Mouse (Mus musculus) forelimb bud, embryonic 11.5 days (tissue): ENCODE results near the gene Cul4a.
A peak's percentile ranks its signal among the peaks of the same experiment; 100 is the strongest.
"Not testable (repeated sequence)": the region's sequence is repeated elsewhere in the genome, so short reads cannot be mapped to it uniquely, and the experiment has no call there.

Experiments used
- DNase-seq: peaks from one replicate; pipeline ENCODE4 v3.0.0-alpha.2; 2012; ENCODE audit warnings: low read depth, low spot score

Cul4a gene

DNA sequence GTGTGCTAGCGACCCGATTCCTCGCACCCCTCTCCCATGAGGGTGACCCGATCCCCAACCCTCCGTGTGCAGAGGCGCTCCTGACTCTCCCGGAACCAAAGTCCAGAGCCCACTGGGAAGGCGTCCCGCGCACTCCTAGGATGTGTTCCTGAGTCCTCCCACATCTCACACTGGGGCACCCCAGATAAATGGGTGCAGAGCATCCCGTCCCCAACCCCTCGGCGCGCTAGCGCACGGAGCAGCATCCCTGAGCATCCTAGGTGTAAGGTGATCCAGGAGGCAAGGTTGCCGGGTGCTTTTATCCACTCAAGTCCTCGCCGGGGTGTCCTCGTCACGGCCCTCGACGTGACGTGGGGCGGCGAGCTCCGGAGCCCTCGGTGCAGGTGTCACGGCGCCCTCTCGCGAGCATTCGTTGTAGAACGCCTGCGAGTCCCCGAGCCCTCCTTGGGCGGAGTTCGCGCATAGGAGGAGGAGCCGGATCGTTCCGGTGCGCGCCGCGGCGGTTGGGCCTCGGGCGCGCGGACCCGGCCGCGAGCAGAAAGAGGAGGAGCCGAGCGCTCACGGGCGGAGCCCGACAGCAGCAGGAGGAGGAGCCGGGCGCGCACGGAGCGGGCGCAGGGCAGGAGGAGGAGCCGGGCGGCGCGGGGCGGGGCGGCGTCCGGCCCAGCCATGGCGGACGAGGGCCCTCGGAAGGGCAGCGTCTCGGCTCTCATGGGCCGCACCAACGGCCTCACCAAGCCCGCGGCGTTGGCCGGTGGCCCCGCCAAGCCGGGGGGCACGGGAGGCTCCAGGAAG lies at the start of gene Cul4a, which contains the start of gene Pcid2:
Gene Cul4a, plus strand, starts transcription at position 535 of the 795 bp plus-strand sequence.
Gene Pcid2, minus strand, starts transcription at position 373 of the 795 bp plus-strand sequence.
- DNase-seq: peak; percentile 98

GRCm38 (mm10) chr8:13057351-13057750 lies 48.1 kb upstream of the Cul4a start:
- DNase-seq: no peak

GRCm38 (mm10) chr8:13060441-13061150 lies 44.8 kb upstream of the Cul4a start, which contains the start of gene Proz:
Gene Proz (plus strand): TSS chr8:13060914.
- no peak for DNase-seq

GRCm38 (mm10) chr8:13063112-13063511 lies 42.3 kb upstream of the Cul4a start:
- DNase-seq: no peak

GRCm38 (mm10) chr8:13073255-13073654 lies 32.2 kb upstream of the Cul4a start:
- DNase-seq: no peak

GRCm38 (mm10) chr8:13075044-13075443 lies 30.4 kb upstream of the Cul4a start:
- no peak for DNase-seq

GRCm38 (mm10) chr8:13075579-13075978 lies 29.8 kb upstream of the Cul4a start:
- DNase-seq: not testable (repeated sequence)

GRCm38 (mm10) chr8:13077542-13077941 lies 27.9 kb upstream of the Cul4a start:
- no peak for DNase-seq

GRCm38 (mm10) chr8:13104691-13105086 lies 732 bp upstream of the Cul4a start:
- peak; percentile 81 for DNase-seq

DNA sequence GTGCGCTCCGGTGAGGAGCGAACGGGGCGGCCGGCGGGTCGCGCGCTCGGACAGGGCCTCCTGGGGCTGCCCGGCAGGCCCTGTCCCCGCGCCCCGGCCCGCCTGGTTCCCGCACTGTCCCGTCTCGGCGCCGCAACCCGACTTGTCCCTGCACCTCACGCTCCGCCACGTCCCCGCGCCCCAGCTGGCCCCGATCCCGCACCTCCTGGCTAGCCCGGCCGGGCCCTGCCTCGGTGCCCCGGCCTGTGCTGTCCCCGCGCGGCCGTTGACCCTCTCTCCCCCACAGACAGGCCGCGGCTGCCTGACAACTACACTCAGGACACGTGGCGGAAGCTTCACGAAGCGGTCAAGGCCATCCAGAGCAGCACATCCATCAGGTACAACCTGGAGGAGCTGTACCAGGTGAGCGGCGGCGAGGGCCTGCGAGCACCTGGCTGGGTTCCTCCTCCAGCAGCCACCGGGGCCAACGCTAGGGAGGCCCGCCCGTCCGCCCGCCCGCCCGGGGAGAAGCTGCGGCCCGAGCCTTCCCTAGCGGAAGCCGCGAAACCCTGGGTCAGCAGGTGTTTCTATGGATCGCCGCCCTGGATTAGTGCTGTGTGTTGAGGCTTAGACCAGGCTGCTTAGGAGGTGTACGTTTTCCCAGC lies 609 bp downstream of the Cul4a start:
- DNase-seq: peak; percentile 2

- no peak for DNase-seq
Observed at GRCm38 (mm10) chr8:13107990-13108638, 2.7 kb downstream of the Cul4a start.

GRCm38 (mm10) chr8:13108967-13109366 lies 3.5 kb downstream of the Cul4a start:
- no peak for DNase-seq

DNA sequence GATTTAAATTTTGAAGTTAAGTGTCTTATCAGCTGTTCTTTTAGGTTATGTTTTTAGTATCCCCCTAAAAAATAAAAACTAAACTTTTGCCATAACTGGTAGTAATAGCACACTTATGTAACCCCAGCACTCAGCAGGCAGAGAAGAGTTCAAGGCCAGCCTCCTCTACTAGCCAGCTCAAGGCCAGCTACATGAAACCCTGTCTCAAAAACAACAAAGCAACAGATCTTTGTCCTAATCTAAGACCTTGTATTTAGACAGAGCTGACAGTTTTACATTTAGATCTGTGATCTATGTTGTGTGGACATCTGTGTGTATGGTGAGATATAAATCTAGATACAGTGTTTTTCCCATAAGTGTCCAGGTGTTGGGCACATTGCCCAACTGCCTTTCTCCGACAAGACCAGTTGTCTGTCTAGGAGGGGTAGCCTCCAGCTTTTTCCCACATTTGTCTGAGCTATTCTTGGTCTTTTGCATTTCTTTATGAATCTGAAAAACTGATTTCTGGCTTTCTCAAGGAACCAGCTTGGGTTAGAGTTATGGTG lies 4.1 kb downstream of the Cul4a start:
- DNase-seq: no peak

DNA sequence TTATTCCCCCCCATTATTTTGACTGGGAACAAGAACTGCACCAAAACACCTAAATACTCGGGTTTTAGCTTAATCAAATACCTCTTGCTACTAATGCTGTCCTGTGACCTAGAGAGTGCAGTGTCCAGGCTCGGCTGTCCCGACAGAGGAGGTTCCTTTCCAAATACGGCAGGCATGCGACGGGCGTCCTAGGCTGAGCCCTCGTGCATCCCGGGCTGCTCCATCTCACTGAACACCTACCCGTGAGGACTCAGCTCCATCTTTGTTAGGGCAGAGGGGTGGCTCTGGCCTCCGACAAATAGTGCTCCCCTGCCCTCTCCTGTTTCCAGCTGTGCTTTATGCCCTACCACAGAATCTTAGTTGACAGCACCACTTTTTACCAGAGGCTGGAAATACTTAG lies 6.5 kb downstream of the Cul4a start:
- no peak for DNase-seq

GRCm38 (mm10) chr8:13113232-13113631 lies 7.8 kb downstream of the Cul4a start:
- DNase-seq: no peak

DNA sequence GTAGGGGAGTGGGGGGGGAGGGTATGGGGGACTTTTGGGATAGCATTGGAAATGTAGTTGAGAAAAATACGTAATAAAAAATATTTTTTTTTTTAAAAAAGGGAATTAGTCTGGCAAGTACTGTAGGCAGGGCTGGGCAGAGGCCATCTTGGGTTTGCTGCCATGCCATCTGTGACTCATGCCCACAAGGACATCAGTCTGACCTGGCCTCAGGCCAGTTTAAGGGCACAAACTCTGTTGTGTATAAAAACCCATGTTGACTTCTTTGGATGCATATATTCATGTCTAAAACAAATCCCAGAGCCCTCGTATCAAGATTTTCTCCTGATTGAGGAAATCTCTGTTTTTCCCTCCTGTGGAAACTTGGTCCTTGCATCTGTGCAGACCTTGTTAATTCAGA lies 11.7 kb downstream of the Cul4a start:
- DNase-seq: no peak

- DNase-seq: no peak
Observed at GRCm38 (mm10) chr8:13118516-13118915, 13.1 kb downstream of the Cul4a start.

DNA sequence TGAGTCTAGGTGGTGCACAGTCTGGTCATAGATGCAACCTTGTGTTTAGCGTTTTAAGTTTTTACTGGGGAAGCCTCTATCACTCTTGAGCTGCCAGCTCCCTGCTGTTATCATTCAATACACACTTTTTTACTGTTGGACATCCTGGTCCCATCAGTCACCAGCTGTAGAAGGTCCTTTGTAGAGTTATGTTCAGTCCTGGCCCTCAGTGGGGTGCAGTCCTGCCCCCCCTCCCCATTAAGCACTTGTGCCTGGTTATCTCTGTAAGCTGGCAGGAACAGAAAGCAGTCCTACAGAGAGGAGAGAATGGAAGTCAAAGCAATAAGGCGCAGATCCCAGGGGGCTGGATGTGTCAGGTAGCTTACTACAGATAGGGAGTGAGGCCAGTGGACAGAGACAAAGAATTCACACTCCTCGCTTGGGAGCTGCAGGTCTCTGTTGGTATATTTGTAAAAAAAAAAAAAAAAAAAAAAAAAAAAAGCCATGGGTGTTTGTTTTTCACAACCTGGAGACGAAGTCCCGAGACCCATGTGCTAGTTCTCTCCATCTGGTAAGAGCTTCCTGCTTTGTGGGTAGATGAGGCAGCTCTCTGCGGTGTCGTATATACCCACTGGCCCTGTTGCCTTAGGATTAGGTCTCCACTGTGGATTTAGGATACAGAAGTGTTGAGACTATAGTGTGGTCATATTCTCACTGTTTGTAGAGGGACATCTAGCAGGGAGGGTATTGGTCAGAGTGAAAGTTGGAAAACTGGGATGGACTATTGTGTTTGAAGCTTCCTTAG lies 15.7 kb downstream of the Cul4a start:
- DNase-seq: no peak

DNA sequence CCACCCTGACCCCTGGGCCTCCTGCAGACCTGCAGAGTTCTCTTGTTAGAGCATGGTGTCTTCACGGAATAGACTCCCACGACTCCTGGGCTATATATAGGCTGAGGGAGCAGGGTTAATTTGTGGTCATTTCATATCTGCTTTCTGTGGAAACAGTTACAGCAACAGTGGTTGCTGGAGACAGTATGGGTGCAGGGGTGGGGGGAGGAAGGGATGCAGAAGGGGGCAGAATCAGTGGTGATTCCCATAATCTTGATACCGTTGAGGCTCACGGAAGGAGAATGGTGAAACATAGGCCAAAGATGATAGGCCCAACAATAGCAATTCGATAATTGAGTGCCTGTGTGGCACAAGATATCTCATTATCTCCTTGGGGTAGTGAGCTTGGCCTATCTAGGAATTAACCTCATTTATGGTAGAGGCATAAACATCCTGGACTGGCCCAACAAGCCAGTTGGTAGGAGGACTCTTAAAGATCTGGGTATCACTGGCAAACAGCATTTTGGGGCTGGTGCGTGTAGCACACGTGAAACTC lies 17.5 kb downstream of the Cul4a start:
- no peak for DNase-seq

- no peak for DNase-seq
Observed at GRCm38 (mm10) chr8:13124897-13125296, 19.5 kb downstream of the Cul4a start.
